Mouse (Mus musculus) Muller cell, postnatal 12 days (primary cell): ENCODE measurements around the gene Islr.

Experiments used
- DNase-seq: peaks from one replicate; pipeline ENCODE4 v3.0.0-alpha.2; 2015; ENCODE audit errors: inconsistent ontology term

Islr gene

GRCm38 (mm10) chr9:58112866-58113278 is 91.2 kb downstream of the Islr start:
- no peak for DNase-seq

- no peak for DNase-seq
Measured at GRCm38 (mm10) chr9:58112321-58112751, 91.8 kb downstream of the Islr start.

GRCm38 (mm10) chr9:58111431-58111830 is 92.7 kb downstream of the Islr start:
- DNase-seq: peak; percentile 68

- no peak for DNase-seq
Measured at GRCm38 (mm10) chr9:58110787-58111186, 93.3 kb downstream of the Islr start.

- no peak for DNase-seq
Measured at GRCm38 (mm10) chr9:58107494-58107893, 96.6 kb downstream of the Islr start.
